Mouse (Mus musculus) brain, embryonic 14.5 days (tissue): ENCODE measurements around the gene Kxd1.

Source experiments
- CTCF ChIP-seq: fragments of 200-500 bp; IDR thresholded peaks from 2 replicates; pipeline ENCODE4 v1.5.1; 2012; ENCODE audit warnings: inconsistent platforms, mild to moderate bottlenecking, moderate library complexity, borderline replicate concordance; ENCODE audit not compliant: insufficient read depth, insufficient read length; ENCODE audit errors: extremely low read depth
- POLR2A ChIP-seq: fragments of 200-500 bp; IDR thresholded peaks from 2 replicates; pipeline ENCODE4 v1.6.1; 2012; ENCODE audit warnings: mild to moderate bottlenecking, inconsistent platforms, borderline replicate concordance; ENCODE audit not compliant: poor library complexity, insufficient read depth, insufficient read length, severe bottlenecking; ENCODE audit errors: extremely low read depth

DNA sequence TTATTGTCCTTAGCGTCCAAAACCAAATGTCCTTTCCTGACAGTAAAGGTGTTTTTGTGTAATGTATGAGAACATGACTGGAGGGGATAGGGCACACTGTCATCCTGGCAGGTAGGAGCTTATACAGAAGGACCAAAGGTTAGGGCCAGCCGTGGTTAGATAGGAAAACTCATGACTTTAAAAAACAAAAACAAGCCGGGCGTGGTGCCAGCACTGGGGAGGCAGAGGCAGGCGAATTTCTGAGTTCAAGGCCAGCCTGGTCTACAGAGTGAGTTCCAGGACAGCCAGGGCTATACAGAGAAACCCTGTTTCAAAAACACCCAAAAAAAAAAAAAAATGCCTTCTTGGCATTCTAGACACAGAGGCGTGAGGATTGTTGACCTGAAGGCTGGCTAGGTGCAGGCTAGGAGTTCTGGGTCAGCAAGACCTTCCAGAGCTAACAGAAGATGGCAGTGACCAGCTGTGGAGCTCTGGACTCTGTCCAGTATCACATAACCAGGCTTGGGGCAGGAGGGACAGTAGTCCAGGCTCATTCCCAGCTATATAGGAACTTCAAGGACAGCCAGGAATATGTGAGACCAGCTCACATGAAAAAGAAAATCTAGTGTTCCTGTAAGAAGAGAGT is 36.1 kb upstream of the Kxd1 start:
- TF ChIP-seq CTCF: no peak
- no peak for TF ChIP-seq POLR2A
